Mouse (Mus musculus): ENCODE results near the gene Polr1c.

The Polr1c gene

DNA sequence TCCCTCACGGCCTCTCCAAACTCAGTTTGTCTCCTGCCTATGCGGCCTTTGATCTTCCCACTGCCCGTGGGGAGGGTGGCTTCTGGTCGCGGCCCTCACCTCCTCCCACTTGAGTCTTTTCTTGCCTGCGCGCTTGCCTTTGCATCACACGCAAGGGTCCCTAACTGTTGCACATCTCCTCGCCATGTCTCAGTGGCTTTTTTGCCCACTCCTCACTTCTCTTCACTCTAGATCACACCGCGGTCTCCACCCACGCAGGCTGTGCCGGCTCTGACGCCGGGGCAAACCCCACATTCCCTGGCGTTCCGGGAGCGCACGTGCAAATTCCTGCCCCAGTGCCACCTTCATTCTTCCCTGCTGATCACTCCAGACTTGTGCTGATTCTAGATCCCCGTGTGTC lies 44.8 kb downstream of the Polr1c start:
- no peak for DNase-seq

DNA sequence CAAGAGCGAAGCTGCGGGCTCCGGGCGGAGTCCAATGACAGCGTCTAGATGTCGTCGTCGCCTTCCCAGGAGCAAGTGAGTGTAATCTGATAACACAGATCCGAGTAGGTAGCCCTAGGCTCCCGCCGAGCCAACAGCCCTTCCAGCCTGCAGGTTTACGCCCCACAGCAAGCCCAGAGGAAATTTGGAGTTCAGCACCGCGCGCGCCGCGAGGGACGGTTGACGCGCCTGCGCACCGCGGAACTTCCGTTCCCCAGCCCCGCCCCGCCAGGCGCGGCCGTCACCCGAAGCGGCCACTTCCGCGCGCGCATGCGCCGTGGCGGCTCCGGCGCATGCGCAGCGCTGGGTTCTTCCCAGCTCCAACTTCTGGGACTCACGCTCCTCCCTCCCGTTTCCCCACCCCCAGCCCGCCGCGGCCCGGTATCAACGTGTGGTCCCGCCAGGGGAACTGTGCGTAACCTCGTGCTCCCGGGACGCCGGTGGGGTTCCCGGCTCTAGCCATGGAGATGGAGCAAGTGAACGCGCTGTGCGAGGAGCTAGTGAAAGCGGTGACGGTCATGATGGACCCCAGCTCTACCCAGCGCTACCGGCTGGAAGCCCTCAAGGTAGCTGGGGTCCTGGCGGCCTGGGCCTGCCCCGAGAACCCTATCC lies 45.3 kb downstream of the Polr1c start, which contains the start of the genes Polh and Xpo5:
Polh (minus strand) TSS at position 225 of the 651 bp plus-strand sequence.
Xpo5 (plus strand) TSS at position 362 of the 651 bp plus-strand sequence.
- DNase-seq, result peak; percentile 92 to 96

DNA sequence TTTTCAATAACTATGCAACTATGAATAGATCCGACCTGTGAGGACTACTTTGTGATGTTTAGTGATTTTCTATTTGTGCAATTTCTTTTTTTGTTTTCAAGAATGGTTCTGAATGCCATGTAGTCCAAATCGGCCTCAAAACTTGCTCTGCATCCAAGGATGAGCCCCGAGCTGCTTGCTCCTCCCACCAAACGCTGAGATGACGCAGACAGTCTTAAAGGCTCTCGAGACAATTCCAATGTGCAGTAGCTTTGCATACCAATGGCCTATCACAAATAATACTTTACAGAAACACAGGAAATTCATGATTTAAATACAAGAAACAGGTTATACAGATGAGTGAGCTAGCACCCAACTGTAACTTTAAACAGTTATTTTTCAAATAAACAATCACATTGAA lies 46.7 kb downstream of the Polr1c start:
- no peak for DNase-seq
